Mouse (Mus musculus) adrenal gland, adult 8-10 months (tissue): ENCODE results near the gene Med18. TPM values are rescaled to one million over a fixed set of nuclear protein-coding genes. Genes with fewer than 3 reads are reported as not detected.

Experiments
- DNase-seq: peaks from one replicate; pipeline ENCODE4 v3.0.0; 2022
- total RNA-seq, 4 experiments: library from RNA; stranded (reverse); gene quantifications; 2 replicates each; pipeline ENCODE4 v1.2.4; 2022

The Med18 gene
- 10 to 100 TPM in 1 of 4 experiments, 1 to 10 TPM in 3; 7.7 to 11.0 (median 9.6) TPM for total RNA-seq

- peak; percentile 91 for DNase-seq
Observed at GRCm38 (mm10) chr4:132463430-132464254, at the start of gene Med18. TSS of gene Med18 (minus strand) at chr4:132463921.

GRCm38 (mm10) chr4:132512080-132512479 is 48.4 kb upstream of the Med18 start:
- DNase-seq: no peak

- DNase-seq: peak; percentile 98
Observed at GRCm38 (mm10) chr4:132510352-132510798, 46.7 kb upstream of the Med18 start, which contains the start of gene Sesn2. TSS of gene Sesn2 (minus strand) at chr4:132510501.

- DNase-seq: peak; percentile 79
Observed at GRCm38 (mm10) chr4:132509621-132510296, 46.0 kb upstream of the Med18 start.

GRCm38 (mm10) chr4:132507210-132507609 is 43.5 kb upstream of the Med18 start:
- no peak for DNase-seq

- no peak for DNase-seq
Observed at GRCm38 (mm10) chr4:132506250-132506649, 42.5 kb upstream of the Med18 start.

GRCm38 (mm10) chr4:132505800-132506199 is 42.1 kb upstream of the Med18 start:
- DNase-seq: no peak

- DNase-seq: no peak
Observed at GRCm38 (mm10) chr4:132505034-132505738, 41.5 kb upstream of the Med18 start.

GRCm38 (mm10) chr4:132503344-132503743 is 39.6 kb upstream of the Med18 start:
- no peak for DNase-seq

GRCm38 (mm10) chr4:132501639-132502038 is 37.9 kb upstream of the Med18 start:
- no peak for DNase-seq

- DNase-seq: no peak
Observed at GRCm38 (mm10) chr4:132494271-132494918, 30.7 kb upstream of the Med18 start.

GRCm38 (mm10) chr4:132492178-132493060 is 28.7 kb upstream of the Med18 start:
- no peak for DNase-seq

GRCm38 (mm10) chr4:132491748-132492147 is 28.0 kb upstream of the Med18 start:
- DNase-seq: peak; percentile 72

GRCm38 (mm10) chr4:132491057-132491456 is 27.3 kb upstream of the Med18 start:
- no peak for DNase-seq

GRCm38 (mm10) chr4:132490273-132491010 is 26.7 kb upstream of the Med18 start:
- DNase-seq: no peak

GRCm38 (mm10) chr4:132488976-132489375 is 25.3 kb upstream of the Med18 start:
- DNase-seq: no peak

- no peak for DNase-seq
Observed at GRCm38 (mm10) chr4:132488521-132488920, 24.8 kb upstream of the Med18 start.

- DNase-seq: no peak
Observed at GRCm38 (mm10) chr4:132484820-132485219, 21.1 kb upstream of the Med18 start.

- DNase-seq: no peak
Observed at GRCm38 (mm10) chr4:132484231-132484630, 20.5 kb upstream of the Med18 start.

- DNase-seq: no peak
Observed at GRCm38 (mm10) chr4:132482956-132483608, 19.4 kb upstream of the Med18 start.
